Comparison of ENCODE assay signal across 7 mouse cellular contexts in genomic region chr4:130861653-130862208, GRCm38 (mm10). TPM values are rescaled to one million over a fixed set of nuclear protein-coding genes. Genes with fewer than 3 reads are reported as not detected.
DNase-seq lines count a peak whose midpoint lies in the region; TF ChIP-seq lines count a peak whose summit lies in the region.

No protein-coding gene starts in this region.

- no peaks in the 10 kb centered on the region for H3K36me3 ChIP-seq in myocyte (ENCODE audit: control insufficient read depth, insufficient read depth)

- H3K27me3 ChIP-seq in myocyte (ENCODE audit: control insufficient read depth, insufficient read depth, insufficient read length): no peaks in the 10 kb centered on the region

- H3K4me3 ChIP-seq in myocyte: no peak overlapping the region

- intact Hi-C loops in left cerebral cortex, postnatal 4 days (cut with DNase I): no loop called here

- H3K79me2 ChIP-seq in myocyte (ENCODE audit: control insufficient read depth, insufficient read depth): no peaks in the 10 kb centered on the region

- no peak for TF ChIP-seq POLR2A in myocyte (IDR thresholded peaks at IDR 0.05; ENCODE audit: insufficient read length, low read depth)

- H3K4me2 ChIP-seq in myocyte (ENCODE audit: low read depth): peak overlapping the region; percentile 72

- peak; percentile 90 for DNase-seq in adrenal gland, postnatal 36 days
- DNase-seq in embryo, embryonic 9.5 days (ENCODE audit: extremely low spot score): peak; percentile 59
- peak; percentile 65 for DNase-seq in heart, adult 8-10 months (ENCODE audit: low spot score)
- DNase-seq in kidney, adult 8-10 months: peak; percentile 23 to 48
- peak; percentile 93 for DNase-seq in left cerebral cortex, postnatal 4 days
- peak; percentile 60 for DNase-seq in urinary bladder, adult 2 months (ENCODE audit: low spot score)

- H3ac ChIP-seq in myocyte (ENCODE audit: control insufficient read depth, insufficient read length): no peak overlapping the region

TF ChIP-seq in myocyte, 11 proteins besides CTCF, POLR2A, EP300 and RAD21:
- TF ChIP-seq TCF3 (IDR thresholded peaks at IDR 0.05; ENCODE audit: insufficient read length, low read depth) (no peak), POLR2AphosphoS2 (IDR thresholded peaks at IDR 0.05; ENCODE audit: insufficient read length, low read depth) (no peak), MYOD1 (IDR thresholded peaks at IDR 0.05; ENCODE audit: control insufficient read depth in 1 of 3, insufficient read length in 2 of 3, low read depth in 2 of 3) (no peak), CEBPB (IDR thresholded peaks at IDR 0.05; ENCODE audit: insufficient read depth, poor library complexity, severe bottlenecking) (no peak), E2F4 (IDR thresholded peaks at IDR 0.05; ENCODE audit: insufficient read depth) (no peak), SRF (IDR thresholded peaks at IDR 0.05; ENCODE audit: control insufficient read depth, insufficient read length, low read depth) (no peak), MYOG (IDR thresholded peaks at IDR 0.05; ENCODE audit: control insufficient read depth in 1 of 3, insufficient read depth in 1 of 3, insufficient read length in 2 of 3, low read depth in 2 of 3) (no peak), TCF12 (IDR thresholded peaks at IDR 0.05; ENCODE audit: insufficient read depth, poor library complexity, severe bottlenecking) (no peak), USF1 (IDR thresholded peaks at IDR 0.05; ENCODE audit: low read depth) (no peak), REST (IDR thresholded peaks at IDR 0.05; ENCODE audit: insufficient read depth, insufficient read length) (no peak), MAX (IDR thresholded peaks at IDR 0.05; ENCODE audit: low read depth) (no peak)

RNA-seq across cellular contexts. Expression of gene Laptm5, which starts 51.2 kb away (rescaled TPM):
- 10 to 100 TPM; 21.7 to 31.3 TPM for total RNA-seq in adrenal gland, postnatal 36 days (2021)
- total RNA-seq in heart, adult 8-10 months (2022): 10 to 100 TPM in 3 of 4 experiments, 1 to 10 TPM in 1; 9.9 to 35.1 (median 12.5) TPM
- total RNA-seq in left cerebral cortex, postnatal 4 days (2021): 10 to 100 TPM; 10.8 to 15.0 TPM
- 0.06 TPM for polyA plus RNA-seq in myocyte (2012; fragmentation: generic; extraction: Trizol)
- polyA plus RNA-seq in urinary bladder, adult 2 months (2012; rRNA removed): 50.5 and 51.9 TPM in 2 replicates

Comparison
In these comparisons a context has a peak if more than half of its experiments do, and no peak if none do; other contexts are left out.
1. DNase-seq: peak in every context shown above with its lines; median percentile 93 in left cerebral cortex, postnatal 4 days; 90 in adrenal gland, postnatal 36 days; 65 in heart, adult 8-10 months; 60 in urinary bladder, adult 2 months; 59 in embryo, embryonic 9.5 days; 36 in kidney, adult 8-10 months.